Mouse (Mus musculus): ENCODE measurements around the gene Artn.

DNA sequence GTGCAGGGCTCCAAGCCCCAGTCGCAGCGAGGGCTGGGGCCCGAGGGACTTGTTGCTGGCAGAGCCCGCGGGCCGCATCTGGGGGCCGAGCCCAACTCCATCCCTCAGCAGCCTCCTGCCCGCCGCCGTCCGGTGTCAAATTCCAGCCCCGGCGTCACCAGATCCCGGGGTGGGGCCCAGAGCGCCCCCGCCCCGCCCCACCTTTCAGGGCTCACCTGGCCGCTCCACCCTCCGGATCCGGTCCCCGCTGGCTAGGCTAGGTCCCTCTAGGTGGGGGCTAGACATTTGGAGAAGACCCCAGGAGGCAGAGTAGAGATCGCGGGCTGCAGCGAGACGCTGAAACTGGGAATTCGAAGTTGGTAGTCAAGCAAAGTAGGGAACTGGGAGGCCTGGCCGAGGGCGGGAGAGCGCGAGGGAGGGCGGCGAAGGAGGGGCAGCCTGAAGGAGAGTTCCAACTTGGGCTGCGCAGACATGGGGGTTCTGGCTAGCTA lies at the start of gene Artn:
- TF ChIP-seq CTCF (IDR thresholded peaks at IDR 0.05; ENCODE audit: borderline replicate concordance, insufficient read depth, low read depth, low read length) (no peak), POLR2A (IDR thresholded peaks at IDR 0.05; ENCODE audit: borderline replicate concordance, insufficient read depth, low read length) (no peak)
